Comparison of ENCODE assay signal across 23 mouse cellular contexts in the genomic region with DNA sequence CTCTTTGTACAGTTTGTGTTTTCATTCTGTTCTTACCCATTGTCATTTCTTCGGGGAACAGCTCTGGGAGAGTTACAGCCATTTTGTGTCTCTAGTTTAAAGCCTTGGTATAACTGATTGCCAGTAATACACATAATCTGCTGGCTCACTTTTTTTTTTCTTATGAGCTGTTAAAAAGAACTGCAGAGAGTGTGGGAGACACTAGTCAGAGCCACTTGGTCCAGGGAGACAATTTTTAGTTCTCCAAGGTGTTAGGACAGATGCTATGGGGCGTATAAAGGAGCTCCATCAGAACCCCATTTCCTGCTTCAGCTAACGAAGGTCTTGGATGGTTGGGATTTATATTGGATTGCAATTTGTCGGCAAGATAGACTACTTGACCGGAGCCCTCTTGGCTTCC.
DNase-seq lines count a peak whose midpoint lies in the region; ATAC-seq and TF ChIP-seq lines count a peak whose summit lies in the region.
"Had no signal": no experiment of that assay in that cellular context is flagged by ENCODE, and none has a peak within 500 bp of the region (broad histone marks: within the 10 kb centered on the region; RNA-seq: fewer than 3 reads in every experiment).

No protein-coding gene starts in this region.

- no peak for DNase-seq in lung, embryonic 14.5 days
- DNase-seq in lung, postnatal 4 days = no peak
- DNase-seq in stomach, postnatal 0 days (ENCODE audit: low spot score) = no peak
- DNase-seq in adrenal gland, postnatal 14 days = no peak
- DNase-seq: adrenal gland, adult 2 months; B cell, adult 2 months; cerebellum, adult 8-10 months; cerebellum, postnatal 25 days; embryo, embryonic 11 days; gastrocnemius, adult 2 months; heart, postnatal 14 days; kidney, adult 9 months; kidney, postnatal 10 days; lung, postnatal 36 days had no signal

- no peak overlapping the region for H3K4me3 ChIP-seq in lung, embryonic 14.5 days (ENCODE audit: low read depth, low read length)
- H3K4me3 ChIP-seq in stomach, embryonic 16.5 days (replicated peaks; ENCODE audit: low read length) = no peak overlapping the region
- H3K4me3 ChIP-seq in stomach, postnatal 0 days (ENCODE audit: low read depth, low read length) = no peak overlapping the region
- H3K4me3 ChIP-seq in midbrain, embryonic 15.5 days = no peak overlapping the region
- H3K4me3 ChIP-seq: embryonic facial prominence, embryonic 12.5 days; gastrocnemius, adult 2 months; hindbrain, embryonic 10.5 days; liver, embryonic 15.5 days; megakaryocyte, embryonic 14.5 days had no signal

- no peak overlapping the region for H3K9ac ChIP-seq in lung, embryonic 14.5 days
- no peak overlapping the region for H3K9ac ChIP-seq in stomach, embryonic 16.5 days (ENCODE audit: low read length)
- H3K9ac ChIP-seq in stomach, postnatal 0 days (ENCODE audit: low read length) = no peak overlapping the region
- H3K9ac ChIP-seq in midbrain, embryonic 15.5 days = no peak overlapping the region
- H3K9ac ChIP-seq: embryonic facial prominence, embryonic 12.5 days; liver, embryonic 15.5 days had no signal

- no peak overlapping the region for H3K27ac ChIP-seq in lung, embryonic 14.5 days (ENCODE audit: low read depth)
- no peak overlapping the region for H3K27ac ChIP-seq in stomach, embryonic 16.5 days (ENCODE audit: low read length)
- H3K27ac ChIP-seq in stomach, postnatal 0 days (replicated peaks) = no peak overlapping the region
- H3K27ac ChIP-seq in midbrain, embryonic 15.5 days = peak overlapping the region; percentile 51; the same call in 1 of the 2 replicates
- H3K27ac ChIP-seq: embryonic facial prominence, embryonic 12.5 days; gastrocnemius, adult 2 months; hindbrain, embryonic 10.5 days; liver, embryonic 15.5 days had no signal

- H3K36me3 ChIP-seq in lung, embryonic 14.5 days (ENCODE audit: insufficient read depth) = no peaks in the 10 kb centered on the region
- no peaks in the 10 kb centered on the region for H3K36me3 ChIP-seq in stomach, embryonic 16.5 days (ENCODE audit: control insufficient read depth, insufficient read depth, low read length)
- no peaks in the 10 kb centered on the region for H3K36me3 ChIP-seq in stomach, postnatal 0 days (ENCODE audit: control insufficient read depth, insufficient read depth, low read length)
- H3K36me3 ChIP-seq in midbrain, embryonic 15.5 days (replicated peaks) = no peaks in the 10 kb centered on the region
- H3K36me3 ChIP-seq: embryonic facial prominence, embryonic 12.5 days; hindbrain, embryonic 10.5 days; liver, embryonic 15.5 days had no signal

- no peaks in the 10 kb centered on the region for H3K9me3 ChIP-seq in lung, embryonic 14.5 days (ENCODE audit: low read depth, low read length)
- H3K9me3 ChIP-seq in stomach, embryonic 16.5 days (replicated peaks; ENCODE audit: control insufficient read depth, low read length) = 0 out of 2 replicates have a peak, but pooled peaks cover 4% of the 10 kb centered on the region
- no peaks in the 10 kb centered on the region for H3K9me3 ChIP-seq in stomach, postnatal 0 days (ENCODE audit: control insufficient read depth, low read length)
- H3K9me3 ChIP-seq in midbrain, embryonic 15.5 days = no peaks in the 10 kb centered on the region
- H3K9me3 ChIP-seq: embryonic facial prominence, embryonic 12.5 days; liver, embryonic 15.5 days had no signal

- H3K27me3 ChIP-seq in lung, embryonic 14.5 days (ENCODE audit: insufficient read depth, low read length) = no peaks in the 10 kb centered on the region
- H3K27me3 ChIP-seq in stomach, embryonic 16.5 days (ENCODE audit: control insufficient read depth, insufficient read depth, low read length) = no peaks in the 10 kb centered on the region; the same call in 1 of the 2 replicates
- no peaks in the 10 kb centered on the region for H3K27me3 ChIP-seq in stomach, postnatal 0 days (ENCODE audit: control insufficient read depth, insufficient read depth, low read length)
- no peaks in the 10 kb centered on the region for H3K27me3 ChIP-seq in midbrain, embryonic 15.5 days (replicated peaks)
- H3K27me3 ChIP-seq: embryonic facial prominence, embryonic 12.5 days; liver, embryonic 15.5 days; megakaryocyte, embryonic 14.5 days had no signal

- no peak for TF ChIP-seq CTCF in lung, embryonic 14.5 days (IDR thresholded peaks at IDR 0.05; ENCODE audit: low read depth)
- no peak for TF ChIP-seq CTCF in stomach, postnatal 0 days (IDR thresholded peaks at IDR 0.05; ENCODE audit: low read depth)

- TF ChIP-seq EP300 in stomach, postnatal 0 days (optimal IDR thresholded peaks at IDR 0.05) = no peak

- WGBS in lung, embryonic 14.5 days = 76% methylated on average over 5 of the region's 5 CpGs
- WGBS in stomach, embryonic 16.5 days = 88% methylated on average over 5 of the region's 5 CpGs
- 82% methylated on average over 5 of the region's 5 CpGs for WGBS in stomach, postnatal 0 days
- 91% methylated on average over 5 of the region's 5 CpGs for WGBS in midbrain, embryonic 15.5 days

- no peaks in the 10 kb centered on the region for H3K4me1 ChIP-seq in lung, embryonic 14.5 days (ENCODE audit: insufficient read depth)
- no peaks in the 10 kb centered on the region for H3K4me1 ChIP-seq in stomach, embryonic 16.5 days (ENCODE audit: control insufficient read depth, insufficient read depth, low read length)
- no peaks in the 10 kb centered on the region for H3K4me1 ChIP-seq in stomach, postnatal 0 days (replicated peaks; ENCODE audit: control insufficient read depth, insufficient read depth)
- H3K4me1 ChIP-seq in midbrain, embryonic 15.5 days = peaks cover 3% of the 10 kb centered on the region; the same call in 1 of the 2 replicates
- H3K4me1 ChIP-seq: embryonic facial prominence, embryonic 12.5 days; liver, embryonic 15.5 days; megakaryocyte, embryonic 14.5 days had no signal

- ATAC-seq in lung, embryonic 14.5 days (ENCODE audit: insufficient read depth) = no peak
- no peak for ATAC-seq in stomach, embryonic 16.5 days (ENCODE audit: insufficient read depth, low FRiP score)
- no peak for ATAC-seq in stomach, postnatal 0 days (ENCODE audit: low FRiP score, low TSS enrichment)
- no peak for ATAC-seq in midbrain, embryonic 15.5 days (replicated peaks)
- ATAC-seq: activated CD4-positive, CD25-positive, alpha-beta regulatory T cell, adult 4 months; forebrain, embryonic 14.5 days; intestine, postnatal 0 days had no signal

- peak overlapping the region; percentile 40; the same call in 1 of the 2 replicates for H3K4me2 ChIP-seq in lung, embryonic 14.5 days
- H3K4me2 ChIP-seq in stomach, embryonic 16.5 days (ENCODE audit: low read depth, low read length) = peak overlapping the region; percentile 24; the same call in 1 of the 2 replicates
- H3K4me2 ChIP-seq in stomach, postnatal 0 days (replicated peaks; ENCODE audit: low read depth) = no peak overlapping the region
- no peak overlapping the region for H3K4me2 ChIP-seq in midbrain, embryonic 15.5 days
- H3K4me2 ChIP-seq: embryonic facial prominence, embryonic 12.5 days; liver, embryonic 15.5 days had no signal

Comparison
In these comparisons a context has a peak if more than half of its experiments do, and no peak if none do; other contexts are left out.
1. H3K4me2 ChIP-seq: peak in lung, embryonic 14.5 days (single experiment) and stomach, embryonic 16.5 days (single experiment); none in stomach, postnatal 0 days (single experiment) and midbrain, embryonic 15.5 days (single experiment).